Mouse (Mus musculus): ENCODE measurements around the gene Nicn1.
A peak's percentile ranks its signal among the peaks of the same experiment; 100 is the strongest.

The Nicn1 gene

GRCm38 (mm10) chr9:108338886-108339781, 48.9 kb downstream of the Nicn1 start, which contains the start of gene Gpx1:
Gene Gpx1 (plus strand): TSS chr9:108338903.
- DNase-seq (ENCODE audit: low spot score) = peak; percentile 86

DNA sequence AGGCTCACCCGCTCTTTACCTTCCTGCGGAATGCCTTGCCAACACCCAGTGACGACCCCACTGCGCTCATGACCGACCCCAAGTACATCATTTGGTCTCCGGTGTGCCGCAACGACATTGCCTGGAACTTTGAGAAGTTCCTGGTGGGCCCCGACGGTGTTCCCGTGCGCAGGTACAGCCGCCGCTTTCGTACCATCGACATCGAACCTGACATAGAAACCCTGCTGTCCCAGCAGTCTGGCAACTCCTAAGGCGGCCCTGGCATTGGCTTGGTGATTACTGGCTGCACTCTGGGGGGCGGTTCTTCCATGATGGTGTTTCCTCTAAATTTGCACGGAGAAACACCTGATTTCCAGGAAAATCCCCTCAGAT, 49.6 kb downstream of the Nicn1 start:
- DNase-seq (ENCODE audit: low spot score) = no peak

DNA sequence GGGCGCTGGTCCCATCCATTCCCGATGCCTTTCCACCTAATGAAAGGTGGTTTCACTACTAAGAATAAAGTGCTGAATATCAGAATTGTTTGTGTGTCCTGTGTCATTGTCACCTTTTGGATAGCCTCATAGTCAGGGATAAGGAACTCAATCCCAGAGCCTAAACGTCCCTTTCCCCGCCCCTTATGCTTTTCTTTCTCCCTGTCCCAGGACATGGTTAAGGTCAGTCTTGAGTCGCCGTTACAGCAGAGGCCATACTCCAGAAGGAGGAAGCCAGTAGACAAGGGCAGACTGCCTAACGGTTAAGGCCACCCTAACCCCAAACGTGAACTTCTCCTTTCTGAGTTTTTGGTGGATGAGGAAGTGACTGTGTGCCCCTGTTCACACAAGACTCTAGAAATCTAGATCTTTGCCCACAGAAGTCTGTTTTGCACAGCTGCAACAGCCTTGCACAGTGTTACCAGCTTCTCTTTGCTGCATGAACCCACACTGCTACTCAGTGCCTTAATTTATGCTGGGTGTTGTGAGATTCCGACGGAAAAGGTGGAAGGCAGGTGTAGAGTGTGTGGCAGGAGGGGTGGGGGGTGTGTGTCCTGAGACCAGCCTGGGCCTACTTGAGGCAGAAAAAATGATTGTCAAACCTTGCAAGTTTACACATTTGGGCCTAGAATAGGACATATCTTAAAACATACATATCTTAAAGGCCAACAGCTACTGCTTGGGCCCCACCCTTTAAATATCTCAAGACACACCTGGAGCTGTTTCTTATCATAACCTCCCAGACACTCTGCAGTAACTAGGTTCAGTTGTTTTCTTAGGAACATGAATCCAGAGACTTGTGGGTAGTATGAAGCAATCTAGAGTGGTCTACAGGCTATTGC, 50.3 kb downstream of the Nicn1 start:
- DNase-seq (ENCODE audit: low spot score) = no peak

DNA sequence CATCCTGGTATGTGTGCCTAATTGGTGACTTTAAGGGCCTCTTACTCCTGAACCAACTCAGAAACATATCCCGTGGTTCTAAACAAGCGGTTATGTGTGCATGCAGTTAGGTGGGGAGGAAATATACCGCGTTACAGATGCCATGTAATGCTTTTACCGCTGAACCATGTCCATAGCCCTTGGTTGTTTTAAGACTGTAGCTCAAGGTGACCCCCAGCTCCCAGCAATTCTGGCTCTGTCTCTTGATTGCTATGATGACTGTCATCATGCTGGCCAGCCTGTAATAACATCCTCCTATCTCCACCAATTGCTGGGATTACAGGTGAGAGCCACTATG, 50.9 kb downstream of the Nicn1 start:
- DNase-seq (ENCODE audit: low spot score) = no peak

- no peak for DNase-seq (ENCODE audit: low spot score)
Measured at GRCm38 (mm10) chr9:108341801-108342200, 51.6 kb downstream of the Nicn1 start.

DNA sequence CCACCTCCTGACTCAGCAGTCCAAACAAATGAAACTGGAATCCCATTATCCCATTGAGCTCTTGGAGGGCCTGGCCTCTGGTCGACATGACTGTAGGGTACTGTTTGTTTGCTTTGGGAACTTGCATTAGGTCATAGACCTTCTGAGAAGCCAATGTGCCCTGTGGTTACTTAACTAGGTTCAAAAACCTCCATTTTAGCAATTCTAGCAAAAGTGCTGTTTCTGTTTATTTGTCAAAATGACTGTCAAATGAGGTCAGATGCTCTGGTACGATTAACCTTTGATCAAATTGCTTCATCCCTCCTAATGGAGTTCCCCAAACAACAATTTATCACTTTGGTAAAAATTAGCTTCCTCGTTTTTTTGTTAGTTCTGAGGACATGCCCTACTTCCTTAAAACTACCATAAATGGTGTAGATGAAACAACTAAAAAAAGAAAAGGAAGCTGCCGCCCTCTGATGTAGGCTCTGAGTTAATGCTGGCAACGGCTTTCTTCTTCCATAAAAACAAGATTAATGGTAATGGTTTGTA, 52.1 kb downstream of the Nicn1 start:
- DNase-seq (ENCODE audit: low spot score) = no peak

- no peak for DNase-seq (ENCODE audit: low spot score)
Measured at GRCm38 (mm10) chr9:108343331-108343730, 53.1 kb downstream of the Nicn1 start.

- no peak for DNase-seq (ENCODE audit: low spot score)
Measured at GRCm38 (mm10) chr9:108343835-108344234, 53.6 kb downstream of the Nicn1 start.

GRCm38 (mm10) chr9:108344471-108344870, 54.2 kb downstream of the Nicn1 start:
- no peak for DNase-seq (ENCODE audit: low spot score)
